Mouse (Mus musculus) lung, postnatal 0 days (tissue): ENCODE measurements around the gene Calhm2.

Experiments used
- CTCF ChIP-seq: IDR thresholded peaks from 2 replicates; pipeline ENCODE4 v1.5.1; 2016; ENCODE audit warnings: antibody characterized with exemption, mild to moderate bottlenecking
- EP300 ChIP-seq: IDR thresholded peaks from 2 replicates; pipeline ENCODE4 v1.6.1; 2016; ENCODE audit warnings: antibody characterized with exemption, mild to moderate bottlenecking, control low read depth

GRCm38 (mm10) chr19:47176916-47177505 lies 38.9 kb upstream of the Calhm2 start:
- TF ChIP-seq CTCF (no peak), EP300 (no peak)
